Mouse (Mus musculus) mature B cell (primary cell): ENCODE results near the gene Rcn1.

Source experiments
- in situ Hi-C: fragments of 300-500 bp; cut with MboI; formaldehyde crosslinking; loops from 2 replicates; pipeline ENCODE4 v1.14.3; 2019

Gene Rcn1

DNA sequence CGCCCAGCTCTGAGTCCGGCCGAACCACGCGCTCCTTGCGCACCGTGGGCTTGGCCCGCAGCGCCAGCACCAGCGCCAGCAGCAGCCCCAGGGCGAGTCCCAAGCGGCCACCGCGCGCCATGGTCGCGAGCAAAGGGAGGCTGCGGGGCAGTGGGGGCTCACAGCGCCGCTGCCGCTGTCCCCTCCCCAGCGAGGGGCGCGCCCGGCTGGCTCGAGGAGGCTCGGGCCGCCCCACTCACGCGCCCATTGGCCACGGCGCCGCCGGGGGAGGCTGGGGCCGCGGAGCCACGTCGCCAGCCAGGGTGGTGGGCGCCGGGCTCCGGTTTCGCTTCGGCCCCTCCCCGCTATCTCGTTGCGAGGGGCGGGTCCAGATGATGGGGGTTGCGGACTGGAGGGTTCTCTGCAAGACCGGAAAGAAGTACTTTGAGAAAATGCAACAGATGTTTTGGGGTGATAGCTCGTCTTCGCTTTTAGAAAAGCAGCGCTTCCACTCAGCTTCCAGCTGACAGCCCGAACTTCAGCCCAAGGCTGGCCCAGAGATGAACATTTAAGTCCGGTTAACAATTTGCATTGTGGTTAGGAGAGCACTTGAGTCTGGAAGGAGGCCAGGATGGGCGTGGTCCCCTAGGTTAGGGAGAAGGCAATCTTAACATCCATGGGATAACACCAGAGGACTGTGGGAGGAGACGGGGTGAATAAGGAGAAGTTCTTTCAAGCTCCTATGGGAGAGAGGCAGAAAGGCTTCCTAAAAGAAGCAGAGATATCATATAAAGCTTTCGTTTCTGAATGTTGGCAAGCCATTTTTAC, at the start of gene Rcn1:
TSS of gene Rcn1 (minus strand) at position 235 of the 807 bp plus-strand sequence.
- in situ Hi-C loops, result no loop called here

DNA sequence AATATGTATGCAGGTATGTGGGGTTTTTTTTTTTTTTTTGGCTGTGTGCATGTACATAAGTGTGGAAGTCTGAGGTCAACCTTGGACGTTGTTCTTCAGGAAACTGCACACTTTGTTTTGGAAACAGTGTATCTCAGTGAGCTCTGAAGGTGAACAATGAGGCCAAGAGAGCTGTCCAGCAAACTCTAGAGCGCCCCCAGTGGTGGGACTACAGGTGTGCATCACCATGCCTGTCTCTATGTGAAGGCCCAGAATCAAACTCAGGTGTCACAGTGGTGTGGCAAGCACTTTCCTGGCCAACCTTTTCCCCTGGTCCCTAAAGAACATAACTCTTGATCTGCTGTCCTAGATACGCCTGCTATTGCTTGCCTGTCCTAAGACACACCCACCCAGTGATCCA, 45.0 kb upstream of the Rcn1 start:
- in situ Hi-C loops, result no loop called here

DNA sequence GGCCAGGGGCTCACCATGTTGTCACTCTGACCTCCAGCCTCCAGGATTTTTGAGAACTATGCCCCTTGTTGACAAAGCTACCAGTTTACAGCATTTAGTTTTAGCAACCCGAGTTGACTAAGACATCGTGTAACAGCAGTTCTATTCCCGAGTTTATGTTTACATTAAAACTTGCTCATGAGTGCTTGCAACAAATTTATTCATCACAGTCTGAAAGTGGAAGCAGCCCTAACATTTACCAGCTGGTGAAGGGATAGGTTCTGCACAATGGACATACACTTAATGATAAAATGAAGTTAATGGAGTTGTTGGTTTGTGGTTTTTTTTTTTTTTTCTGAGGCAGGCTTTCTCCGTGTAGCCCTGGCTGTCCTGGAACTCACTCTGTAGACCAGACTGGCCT, 39.9 kb upstream of the Rcn1 start:
- in situ Hi-C loops, result no loop called here

DNA sequence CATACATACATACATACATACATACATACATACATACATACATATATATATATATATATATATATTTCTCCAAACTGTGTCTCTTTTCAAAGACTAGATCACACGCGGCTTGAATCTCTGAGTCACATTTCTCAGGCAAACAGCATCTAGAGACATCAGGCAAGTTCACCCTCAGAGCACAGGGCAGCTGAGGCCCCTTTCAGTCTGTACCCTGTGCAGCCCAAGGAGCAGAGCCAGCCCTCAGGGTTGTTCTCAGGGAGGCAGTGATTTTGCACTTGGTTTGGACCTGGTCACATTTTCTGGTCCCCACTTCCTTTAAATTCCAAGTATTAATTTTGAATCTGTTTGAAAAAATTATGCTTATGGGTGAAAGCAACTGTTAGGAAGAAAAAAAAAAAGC, 39.4 kb upstream of the Rcn1 start:
- in situ Hi-C loops, result no loop called here

GRCm38 (mm10) chr2:105432927-105433326, 33.8 kb upstream of the Rcn1 start:
- in situ Hi-C loops, result no loop called here

DNA sequence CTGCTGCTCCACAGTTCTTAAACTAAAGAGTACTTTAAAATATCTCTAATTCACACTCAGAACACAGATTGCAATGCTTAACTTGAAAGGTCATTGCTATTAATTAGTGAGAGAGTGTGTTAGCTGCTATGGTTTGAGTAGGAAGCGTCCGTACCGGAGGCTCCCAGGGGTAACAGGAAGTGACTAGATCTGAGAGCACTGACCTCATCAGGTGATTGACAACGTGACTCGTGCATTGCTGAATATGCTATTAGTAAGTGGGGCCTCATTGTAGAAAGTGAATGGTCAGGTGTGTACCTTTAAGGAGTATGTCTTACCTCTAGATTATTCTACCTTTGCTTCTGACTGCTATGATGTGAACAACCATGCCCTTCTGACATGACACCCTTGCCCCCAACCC, 31.3 kb upstream of the Rcn1 start:
- in situ Hi-C loops, result no loop called here

- in situ Hi-C loops, result no loop called here
These were observed 30.8 kb upstream of the Rcn1 start for GRCm38 (mm10) chr2:105429899-105430298.

- in situ Hi-C loops, result no loop called here
These were observed 29.3 kb upstream of the Rcn1 start for GRCm38 (mm10) chr2:105428467-105428866.

DNA sequence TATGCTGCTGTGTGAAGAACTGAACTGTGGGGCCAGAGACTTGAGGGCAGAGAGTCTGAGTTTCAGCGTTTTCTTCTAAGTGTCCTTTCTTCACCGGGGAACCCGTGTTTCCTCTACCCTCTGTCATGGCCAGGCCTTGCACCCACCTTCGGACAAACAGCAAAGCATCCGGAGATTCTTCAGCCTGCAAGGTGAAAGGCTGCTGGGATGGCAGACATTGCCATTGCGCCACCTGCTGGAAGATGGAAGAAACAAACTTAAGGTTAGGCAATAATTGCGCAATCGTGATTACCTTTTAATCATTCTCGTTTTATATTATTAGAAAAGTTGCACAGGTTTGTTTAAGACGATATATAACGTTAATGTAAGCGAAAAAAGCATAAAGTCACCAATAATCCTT, 28.9 kb upstream of the Rcn1 start:
- in situ Hi-C loops, result no loop called here

GRCm38 (mm10) chr2:105427447-105427846, 28.3 kb upstream of the Rcn1 start:
- in situ Hi-C loops, result no loop called here

DNA sequence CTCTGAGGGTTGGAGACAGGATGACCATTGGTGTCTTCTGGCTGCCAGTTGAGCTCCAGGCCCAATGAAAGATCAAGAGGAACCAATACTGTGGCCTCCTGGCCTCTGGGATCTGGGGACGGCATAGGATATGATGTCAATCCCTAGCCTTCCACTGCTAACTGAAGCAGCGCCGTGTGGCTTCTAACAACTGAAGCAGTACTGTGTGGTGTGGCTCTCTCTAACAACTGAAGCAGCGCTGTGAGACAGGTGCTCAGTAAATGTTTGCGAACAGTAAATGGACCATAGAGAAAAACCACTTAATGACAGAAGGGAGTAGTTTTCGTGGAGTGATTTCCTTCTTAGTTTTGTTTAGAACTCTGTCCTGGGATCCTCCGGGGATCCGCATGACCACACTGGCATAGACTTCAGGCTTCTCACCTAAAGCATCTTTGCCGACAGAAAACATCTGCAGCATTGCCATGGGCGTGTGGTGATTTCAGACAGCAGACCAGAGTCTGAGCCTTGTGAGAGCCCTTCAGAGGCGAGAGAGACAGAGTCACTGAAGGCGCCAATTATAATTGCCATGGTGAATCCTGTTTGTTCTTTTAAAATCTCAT, 19.6 kb upstream of the Rcn1 start:
- in situ Hi-C loops, result no loop called here

DNA sequence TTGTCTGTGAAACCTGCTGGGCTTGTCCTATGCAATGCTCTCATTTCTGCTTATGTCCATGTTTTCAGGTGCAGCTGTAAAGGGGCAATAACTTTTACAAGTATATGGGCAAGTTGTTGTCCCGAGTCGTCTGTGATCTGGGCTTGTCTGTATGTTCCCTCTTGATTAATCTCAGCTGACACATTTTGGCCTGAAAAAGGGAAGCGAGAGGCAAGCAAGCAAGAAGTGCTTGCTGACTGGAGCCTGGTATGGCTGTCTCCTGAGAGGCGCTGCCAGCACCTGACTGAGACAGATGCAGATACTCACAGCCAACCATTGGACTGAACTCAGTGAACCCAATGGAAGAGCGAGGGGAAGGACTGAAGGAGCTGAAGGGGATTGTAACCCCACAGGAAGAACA, 18.5 kb upstream of the Rcn1 start:
- in situ Hi-C loops, result no loop called here

GRCm38 (mm10) chr2:105416660-105417348, 17.7 kb upstream of the Rcn1 start:
- in situ Hi-C loops, result no loop called here

DNA sequence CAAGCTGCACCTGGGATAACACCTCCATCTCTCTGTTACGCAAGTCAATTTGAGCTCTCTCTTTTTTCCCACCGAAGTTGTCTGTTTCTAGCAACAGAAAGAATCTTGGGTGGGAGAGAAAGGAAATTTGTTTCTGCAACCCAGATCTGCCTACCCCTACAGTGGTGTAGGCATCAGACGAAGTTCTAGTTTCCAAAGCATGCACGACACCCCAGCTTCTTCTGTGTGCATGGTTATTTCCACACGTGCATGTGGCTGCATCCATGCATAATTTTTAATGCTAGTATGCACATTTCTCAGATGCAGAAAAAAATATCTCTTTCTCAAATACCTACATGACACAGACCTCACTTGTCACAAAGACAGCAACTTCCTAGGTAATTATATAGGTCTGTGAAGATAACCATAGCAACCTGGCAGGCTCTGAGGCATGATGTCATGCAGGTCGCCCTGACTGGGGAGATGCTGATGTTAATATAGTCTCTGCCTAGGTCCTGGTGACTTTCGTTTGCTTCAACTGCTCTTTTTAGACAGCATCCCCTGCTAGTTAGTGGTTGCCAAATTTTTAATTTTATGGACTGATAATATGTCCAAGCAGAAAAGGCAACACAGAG, 17.0 kb upstream of the Rcn1 start:
- in situ Hi-C loops, result no loop called here

- in situ Hi-C loops, result no loop called here
These were observed 15.2 kb upstream of the Rcn1 start for GRCm38 (mm10) chr2:105414309-105414708.

DNA sequence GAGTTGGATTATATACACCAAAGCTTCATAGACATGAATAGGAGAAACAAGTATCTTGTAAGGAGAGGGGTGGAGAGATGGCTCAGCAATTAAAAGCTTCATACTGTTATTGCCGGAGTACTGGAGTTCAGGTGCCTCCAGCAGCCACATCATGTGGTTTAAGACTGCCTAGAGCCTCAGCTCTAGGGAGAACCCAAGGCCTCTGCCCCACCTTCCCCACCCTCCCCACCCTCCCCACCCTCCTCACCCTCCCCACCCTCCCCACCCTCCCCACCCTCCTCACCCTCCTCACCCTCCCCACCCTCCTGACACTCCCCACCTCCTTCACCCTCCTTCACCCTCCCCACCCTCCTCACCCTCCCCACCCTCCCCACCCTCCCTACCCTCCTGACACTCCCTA, 10.1 kb upstream of the Rcn1 start:
- in situ Hi-C loops, result no loop called here

DNA sequence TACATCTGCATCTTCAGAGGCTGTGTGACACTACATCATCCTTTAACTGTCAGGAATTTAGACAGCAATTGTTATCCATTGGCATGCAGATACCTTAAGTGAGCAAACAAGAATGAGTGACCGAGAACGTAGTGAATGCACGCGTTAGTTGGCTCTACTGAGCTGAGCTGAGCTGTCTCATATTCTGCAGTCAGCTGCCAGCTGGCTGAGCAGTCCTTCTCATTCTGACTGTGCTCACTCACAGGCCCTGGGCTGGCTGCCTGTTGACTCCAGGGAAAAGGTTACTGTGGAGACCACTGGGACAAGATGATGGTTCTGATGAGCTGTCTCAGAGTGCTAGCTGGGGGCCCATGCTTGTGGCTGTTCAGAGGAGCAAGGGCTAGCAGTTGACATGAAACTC, 9.4 kb upstream of the Rcn1 start:
- in situ Hi-C loops, result no loop called here

GRCm38 (mm10) chr2:105402180-105402579, 3.1 kb upstream of the Rcn1 start:
- in situ Hi-C loops, result no loop called here

DNA sequence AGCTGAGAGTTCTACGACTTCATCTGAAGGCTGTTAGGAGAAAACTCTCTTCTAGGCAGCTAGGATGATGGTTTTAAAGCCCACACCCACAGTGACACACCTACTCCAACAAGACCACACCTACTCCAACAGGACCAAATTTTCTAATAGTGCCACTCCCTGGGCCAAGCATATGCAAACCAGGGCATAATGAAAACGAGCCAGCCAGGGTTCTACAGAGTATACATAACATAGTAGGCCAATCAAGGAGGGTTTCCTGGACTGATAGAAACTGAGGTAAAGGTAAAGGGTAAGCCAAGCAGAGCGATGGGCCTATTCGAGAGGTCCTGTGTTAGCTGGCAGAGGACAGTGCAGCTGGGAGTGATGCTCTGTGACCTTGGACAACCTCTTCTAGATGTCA, 1.4 kb upstream of the Rcn1 start:
- in situ Hi-C loops, result no loop called here

DNA sequence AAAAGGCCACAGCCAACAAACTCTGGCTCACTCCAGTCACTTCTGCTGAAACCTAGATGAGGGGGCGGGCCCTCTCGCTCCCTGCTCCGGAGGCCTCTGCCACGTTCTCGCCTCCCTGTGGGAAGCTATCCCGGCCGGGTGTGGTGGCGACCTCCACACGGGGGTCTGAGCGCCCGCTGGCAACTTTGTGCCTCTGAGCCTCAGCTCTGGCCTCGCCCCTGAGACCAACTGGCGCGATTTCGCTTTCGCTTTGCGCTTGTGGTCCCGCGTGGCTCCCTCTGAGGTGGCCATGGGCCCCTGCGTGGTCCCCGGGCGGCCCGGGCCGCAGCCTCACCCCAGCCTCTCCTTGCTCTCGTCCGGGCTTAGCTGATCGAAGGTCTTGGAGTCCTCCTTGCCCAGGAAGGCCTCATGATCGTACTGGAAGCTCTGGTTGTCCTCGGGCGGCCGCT, 459 bp downstream of the Rcn1 start:
- in situ Hi-C loops, result no loop called here

DNA sequence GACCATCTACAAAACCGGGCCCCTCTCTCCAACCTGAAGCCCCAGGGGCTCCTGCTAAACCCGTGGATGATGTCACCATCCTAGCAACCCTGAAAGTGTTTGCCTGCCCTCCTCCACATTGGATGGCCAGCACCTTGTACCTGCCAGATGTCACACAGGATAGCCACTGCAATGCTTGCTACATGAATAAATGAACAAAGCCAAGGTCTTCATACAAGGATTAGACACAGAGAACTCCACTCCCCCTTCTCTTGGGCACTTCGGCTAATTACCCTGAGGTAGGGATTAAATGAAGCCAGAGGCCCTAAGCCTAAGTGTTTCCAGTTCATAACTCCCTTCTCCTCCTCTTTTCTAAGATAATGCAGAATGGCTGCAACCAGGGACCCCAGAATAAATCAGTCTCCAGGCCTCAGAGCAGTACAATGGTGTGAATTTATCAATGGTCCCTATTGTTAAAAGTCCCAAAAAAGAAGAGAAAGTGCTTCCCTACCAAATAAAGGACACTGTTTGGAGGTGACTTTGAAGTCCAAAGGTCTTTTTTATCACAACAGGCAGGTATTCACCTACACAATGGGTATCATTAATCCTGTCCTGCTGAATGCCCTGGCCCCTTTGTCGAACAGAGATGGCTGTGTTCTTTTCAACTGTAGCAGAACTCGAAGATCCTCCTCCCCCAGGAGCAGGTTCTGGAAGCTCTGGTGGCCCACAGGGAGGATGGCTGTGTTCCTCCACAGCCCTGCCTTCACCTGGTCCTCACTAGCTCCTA, 1.5 kb downstream of the Rcn1 start:
- in situ Hi-C loops, result no loop called here

DNA sequence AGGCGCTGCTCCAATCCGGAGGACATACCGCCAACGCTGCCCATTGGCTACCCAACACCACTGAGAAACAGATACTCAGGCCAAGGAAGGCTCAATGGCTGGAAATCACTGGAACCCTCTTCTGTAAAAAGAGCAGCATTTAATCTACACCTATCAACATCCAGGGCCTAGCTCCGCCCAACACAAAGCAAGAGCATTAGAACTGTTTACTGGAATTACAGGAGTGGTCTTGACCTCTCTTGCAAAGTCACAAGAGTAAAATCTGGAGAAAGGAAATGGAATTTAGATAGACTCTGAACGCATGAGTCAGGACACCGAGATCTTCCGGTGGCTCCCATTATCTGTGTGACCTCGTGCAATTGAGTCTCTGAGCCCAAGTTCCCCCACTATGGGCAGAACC, 3.1 kb downstream of the Rcn1 start:
- in situ Hi-C loops, result no loop called here
